Mouse (Mus musculus): ENCODE data around the gene Csf3.
"Not testable (repeated sequence)": the region's sequence is repeated elsewhere in the genome, so short reads cannot be mapped to it uniquely, and the experiment has no call there.

Gene Csf3

GRCm38 (mm10) chr11:98734020-98734419 lies 33.0 kb downstream of the Csf3 start:
- DNase-seq: no peak

- DNase-seq: peak; percentile 58
Measured at GRCm38 (mm10) chr11:98735111-98735510, 34.0 kb downstream of the Csf3 start.

DNA sequence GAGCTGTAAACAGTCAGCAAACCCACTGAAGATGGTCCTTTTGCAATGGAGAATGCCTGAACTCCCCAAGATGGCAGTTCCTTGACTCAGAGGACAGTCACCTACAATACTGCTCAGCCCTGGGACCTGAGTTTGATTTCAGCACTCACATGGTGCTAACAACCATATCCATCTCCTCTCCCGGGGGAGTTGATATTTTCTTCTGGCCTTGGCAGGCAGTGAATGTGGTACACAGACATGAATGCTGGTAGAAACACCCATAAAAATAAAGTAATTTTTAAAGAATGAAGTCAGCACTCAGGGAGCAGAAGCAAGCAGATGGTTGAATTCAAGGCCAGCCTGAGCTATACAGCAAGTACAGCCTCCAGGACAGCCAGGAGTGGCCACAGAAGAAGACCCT lies 35.1 kb downstream of the Csf3 start:
- DNase-seq: no peak

GRCm38 (mm10) chr11:98737220-98737619 lies 36.2 kb downstream of the Csf3 start:
- not testable (repeated sequence) for DNase-seq

DNA sequence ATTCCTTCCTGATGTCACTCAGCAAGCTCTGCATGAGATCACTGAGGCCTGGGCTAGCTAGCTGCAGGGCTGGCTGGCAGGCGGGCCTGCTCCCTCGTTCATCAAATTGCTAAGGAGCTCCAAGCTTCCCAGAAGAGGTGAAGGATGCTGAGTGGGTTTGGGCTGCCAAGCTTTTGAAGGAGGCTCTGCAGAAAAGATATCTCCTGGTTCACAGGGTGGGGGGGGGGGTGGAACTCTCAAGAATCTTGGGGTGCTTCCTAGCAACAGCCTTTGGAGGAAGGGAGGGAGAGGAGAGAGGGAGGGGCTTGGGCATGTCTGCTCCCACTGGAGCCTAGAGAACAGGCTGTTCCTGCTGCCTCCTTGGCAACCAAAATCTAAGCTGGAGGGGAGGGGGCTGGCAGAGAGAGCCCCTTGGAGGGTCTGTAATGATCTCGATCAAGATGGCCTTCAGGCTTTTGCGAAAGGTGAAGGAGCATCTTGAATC lies 37.4 kb downstream of the Csf3 start:
- peak; percentile 69 for DNase-seq

- DNase-seq: no peak
Measured at GRCm38 (mm10) chr11:98738925-98739324, 37.9 kb downstream of the Csf3 start.

DNA sequence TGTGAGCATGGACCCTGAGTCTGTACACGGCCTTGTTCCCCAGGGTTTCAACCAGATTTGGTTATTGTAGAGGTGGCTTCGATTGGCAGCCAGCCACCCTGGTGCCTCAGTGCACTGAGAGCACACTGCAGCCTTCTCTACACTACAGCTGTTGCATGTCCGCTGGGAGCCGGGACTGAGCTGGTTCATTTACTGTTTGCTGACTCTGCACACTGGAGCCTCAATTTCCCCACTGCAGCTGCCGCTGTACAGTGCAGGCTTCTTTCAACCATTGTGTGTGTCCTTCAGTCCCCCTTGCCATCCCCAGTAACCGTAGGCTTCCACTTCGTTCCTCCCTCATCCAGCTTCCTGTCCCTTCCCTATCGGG lies 38.9 kb downstream of the Csf3 start:
- DNase-seq: no peak

GRCm38 (mm10) chr11:98740393-98741050 lies 39.5 kb downstream of the Csf3 start, which contains the start of gene Thra:
Gene Thra (plus strand): TSS chr11:98740638.
- DNase-seq: peak; percentile 76

DNA sequence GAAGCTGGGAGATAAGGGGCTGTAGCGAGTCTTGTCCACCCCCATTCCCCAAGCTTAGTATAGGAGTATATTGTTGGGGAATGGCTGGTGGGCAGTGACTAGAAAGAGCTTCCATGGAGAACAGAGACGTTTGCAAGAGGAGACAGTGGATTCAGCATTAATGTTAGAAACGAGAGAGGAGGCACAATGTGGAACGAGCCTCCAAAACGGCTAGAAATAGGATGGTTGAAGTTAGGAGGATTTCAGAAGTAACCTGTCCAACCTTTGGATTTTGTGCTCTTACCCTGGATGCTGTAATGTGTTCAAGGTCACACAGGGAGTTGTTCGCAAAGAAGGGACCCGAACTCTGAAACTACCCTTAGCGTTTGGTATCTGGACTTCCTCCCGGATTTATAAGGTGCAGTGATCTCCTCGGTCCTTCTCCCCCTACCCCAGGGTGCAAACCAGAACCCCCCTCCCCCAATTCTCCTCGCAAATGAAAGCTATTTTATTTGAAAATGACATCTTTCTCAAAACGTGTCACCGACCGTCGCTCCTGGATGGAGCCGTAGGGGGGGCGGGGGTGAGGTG lies 40.1 kb downstream of the Csf3 start:
- DNase-seq: no peak

GRCm38 (mm10) chr11:98741622-98742396 lies 40.7 kb downstream of the Csf3 start:
- peak; percentile 77 for DNase-seq

DNA sequence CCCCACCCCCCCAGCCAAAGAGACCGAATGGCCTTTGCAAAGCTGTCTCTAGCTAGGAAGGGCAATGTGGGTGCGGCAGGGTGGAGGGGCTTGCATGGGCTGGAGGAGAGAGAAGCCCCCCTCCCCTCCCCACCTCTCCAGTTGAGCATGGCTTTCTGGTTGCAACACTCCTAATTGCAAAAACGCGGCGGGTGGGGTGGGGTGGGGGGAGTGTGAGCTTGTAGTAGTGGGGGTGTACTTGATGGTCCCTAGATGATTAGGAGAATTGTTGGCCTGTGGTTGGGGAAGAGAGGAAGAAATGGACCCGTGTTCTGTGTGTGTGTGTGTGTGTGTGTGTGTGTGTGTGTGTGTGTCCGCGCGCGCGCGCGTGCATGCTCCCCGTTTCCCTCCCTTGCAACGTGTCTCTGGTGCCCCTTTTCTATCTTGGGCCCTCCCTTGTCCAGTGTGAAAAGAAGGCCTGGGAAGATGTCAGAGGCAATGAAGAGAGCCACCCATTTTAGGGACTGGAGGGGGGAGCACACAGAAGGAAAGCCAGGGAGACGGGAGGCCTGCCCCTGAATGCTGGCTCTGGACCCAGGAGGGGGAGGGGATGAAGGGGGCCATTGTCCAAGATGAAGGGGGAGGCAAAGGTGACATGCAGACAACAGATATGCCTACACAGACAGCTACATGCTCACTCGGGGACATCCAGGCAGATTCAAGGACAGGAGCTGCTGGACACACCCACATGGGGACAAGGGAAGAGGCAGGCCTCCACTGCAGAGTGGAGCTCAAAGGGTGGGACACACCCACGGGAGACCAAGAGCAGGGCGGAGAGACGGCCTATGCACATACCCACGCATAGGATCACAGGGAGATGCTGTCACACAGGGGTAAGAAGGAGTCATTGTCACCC lies 41.6 kb downstream of the Csf3 start:
- DNase-seq: peak; percentile 73

DNA sequence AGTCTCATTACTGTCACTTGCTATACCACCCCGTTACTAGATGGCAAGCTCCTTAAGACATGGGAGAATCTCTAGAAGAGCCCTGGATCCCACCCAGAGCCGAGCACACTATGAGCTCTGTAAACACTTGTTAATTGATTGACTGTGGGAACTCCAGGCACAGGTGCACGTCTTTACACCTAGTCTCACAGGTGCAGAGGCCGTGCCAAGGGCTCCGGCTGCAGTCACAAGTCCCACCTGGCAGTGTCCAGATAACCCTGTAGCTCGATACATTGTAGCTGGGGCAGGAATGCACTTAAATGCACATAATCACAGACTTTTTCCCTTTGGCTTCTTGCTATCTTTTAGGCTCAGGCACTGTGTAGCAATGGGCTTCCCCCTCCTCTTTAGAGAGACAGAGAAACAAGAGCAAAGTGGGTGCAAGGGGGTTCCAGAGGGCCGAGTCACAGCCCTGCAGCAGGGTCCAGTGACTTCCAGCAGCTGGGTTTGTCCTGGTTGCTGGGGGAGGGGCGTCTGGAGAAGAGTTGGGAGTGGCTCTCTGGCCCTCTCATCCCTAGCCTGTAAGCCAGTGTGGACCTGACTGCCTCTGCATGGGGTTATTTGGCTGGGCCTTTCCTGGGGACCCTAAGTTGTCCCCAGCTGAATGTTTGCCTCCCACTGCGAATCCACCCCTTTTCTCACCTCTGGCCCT lies 42.7 kb downstream of the Csf3 start:
- DNase-seq: peak; percentile 71

DNA sequence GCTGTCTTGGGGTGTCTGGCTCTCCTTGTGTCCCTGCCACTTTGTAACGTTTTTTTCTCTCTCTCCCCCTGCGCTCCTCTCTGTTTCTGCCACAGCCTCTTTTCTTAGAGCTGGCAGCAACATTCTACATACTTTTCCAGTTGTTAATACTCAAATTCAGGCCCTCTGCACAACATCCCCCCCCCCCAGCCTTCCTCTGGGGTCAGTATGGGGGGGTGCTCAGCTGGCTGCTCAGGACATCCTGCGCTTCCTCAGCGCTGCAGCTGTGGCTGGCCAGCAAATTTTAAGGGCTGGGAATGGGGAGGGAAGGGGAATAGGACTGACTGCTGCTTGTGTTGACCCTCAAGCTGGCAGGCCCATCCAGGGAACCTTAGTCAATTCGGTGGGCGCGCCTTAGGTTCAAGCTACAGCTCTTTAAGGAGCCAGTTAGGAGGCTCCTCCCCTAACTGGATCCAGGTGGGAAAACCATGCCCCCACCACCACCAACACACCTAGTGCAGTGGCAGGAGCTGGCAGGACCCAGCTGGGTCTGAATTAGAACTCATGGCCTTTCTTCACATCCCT lies 43.5 kb downstream of the Csf3 start:
- DNase-seq: no peak

DNA sequence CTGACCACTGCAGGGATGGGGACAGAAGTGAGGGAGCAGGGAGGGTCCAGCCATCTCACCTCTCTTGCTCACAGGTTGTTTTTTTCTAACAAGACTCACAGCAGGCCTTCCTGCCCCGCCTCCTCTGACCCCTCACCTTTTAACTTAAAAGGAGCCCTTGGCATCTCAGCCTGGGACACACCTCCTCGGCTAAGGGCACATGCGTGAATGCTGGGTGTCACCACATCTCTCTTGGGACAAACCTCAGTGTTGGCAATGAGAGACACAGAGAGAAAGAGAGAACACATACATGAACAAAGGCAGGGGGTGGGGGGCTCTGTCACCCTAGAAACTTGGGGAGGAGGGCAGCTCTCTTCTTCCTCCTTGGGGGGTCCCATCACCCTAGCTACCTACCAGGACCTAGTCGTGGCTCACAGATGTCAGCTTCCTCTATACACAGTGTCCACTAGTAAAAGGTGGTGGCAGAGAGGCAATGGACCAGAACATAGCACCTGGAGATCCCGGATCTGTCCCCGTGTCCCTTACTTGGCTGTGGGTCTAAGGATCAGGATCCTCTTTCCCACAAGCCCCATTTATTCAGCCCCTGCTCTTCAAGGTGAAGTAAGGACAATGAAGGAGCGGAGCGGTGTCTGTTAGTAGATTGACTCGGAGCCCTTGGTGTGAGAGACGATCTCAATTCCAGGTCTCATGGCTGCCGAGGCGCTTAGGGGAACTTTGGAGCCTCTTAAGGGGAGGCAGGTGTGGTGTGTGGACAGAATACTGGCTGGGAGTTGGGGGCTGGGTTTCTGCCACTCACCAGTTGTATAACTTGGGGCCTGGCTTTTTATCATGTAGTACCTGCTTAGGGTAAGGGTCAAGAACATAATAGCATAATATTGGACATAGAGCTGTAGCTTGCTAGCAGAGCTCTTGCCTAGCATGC lies 45.1 kb downstream of the Csf3 start:
- no peak for DNase-seq

GRCm38 (mm10) chr11:98746855-98747693 lies 46.0 kb downstream of the Csf3 start:
- DNase-seq: peak; percentile 98

- DNase-seq: no peak
Measured at GRCm38 (mm10) chr11:98747804-98748505, 46.9 kb downstream of the Csf3 start.

DNA sequence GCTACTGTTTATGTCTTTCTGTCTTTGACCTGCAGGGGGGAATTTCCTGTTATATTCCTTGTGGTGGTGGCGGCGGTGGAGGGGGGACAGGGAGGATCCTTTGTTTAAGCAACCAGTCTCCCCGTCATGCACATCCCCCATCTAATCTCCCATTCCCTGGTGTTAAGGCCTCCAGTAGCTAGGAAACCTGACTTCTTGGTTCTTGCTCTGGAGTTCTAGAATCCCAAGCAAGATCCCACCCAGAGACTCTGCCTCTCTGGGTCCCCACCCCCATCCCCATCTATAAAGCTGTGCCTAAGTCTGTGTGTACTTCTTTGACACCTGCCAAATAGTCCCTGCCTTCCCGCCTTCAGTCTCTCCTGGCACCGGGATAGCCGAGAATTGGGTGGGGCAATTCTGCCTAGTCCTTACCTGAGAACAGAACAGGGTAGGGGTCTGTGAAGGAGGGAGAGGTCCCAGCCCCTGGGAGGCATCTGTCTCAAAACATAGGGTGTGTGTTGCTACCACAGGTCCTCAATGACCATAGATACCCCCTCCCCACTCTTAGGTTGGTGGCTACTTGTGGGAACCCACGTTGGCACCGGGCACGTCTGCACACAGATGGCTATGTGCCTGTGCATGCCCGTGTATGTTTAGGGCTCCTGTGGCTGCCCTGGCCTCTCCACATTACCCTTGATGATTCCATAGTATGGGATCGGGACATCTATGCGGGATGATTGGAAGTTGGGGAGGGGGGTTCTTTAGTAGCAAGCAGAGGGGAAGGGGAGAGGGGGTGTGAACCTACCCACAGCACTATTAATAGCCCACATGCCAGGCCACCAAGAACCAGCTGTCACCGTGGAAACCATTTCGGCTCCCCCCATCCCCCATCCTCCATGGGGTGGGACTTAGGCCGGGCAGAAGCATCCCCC lies 47.7 kb downstream of the Csf3 start:
- DNase-seq: no peak

DNA sequence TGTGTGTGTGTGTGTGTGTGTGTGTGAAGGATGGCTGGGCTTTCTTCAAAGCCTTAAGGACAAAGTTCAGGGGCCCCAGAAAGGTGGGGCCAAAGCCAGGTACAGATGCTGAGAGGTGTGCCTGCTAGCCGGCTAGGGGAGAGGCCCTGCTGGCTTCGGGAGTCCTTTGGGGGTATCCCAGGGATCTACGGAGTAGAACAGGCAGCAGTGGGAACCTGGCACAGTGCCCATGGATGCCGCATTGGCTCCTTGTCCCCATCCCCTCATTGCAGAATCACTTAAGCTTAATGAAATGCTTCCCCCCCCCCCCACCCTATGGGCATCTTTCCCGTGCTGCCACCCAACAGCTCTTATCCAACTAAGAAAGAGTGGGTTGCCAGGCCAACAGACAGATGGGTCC lies 48.7 kb downstream of the Csf3 start:
- DNase-seq: no peak
